Mouse (Mus musculus): ENCODE data around the gene Vsig4.

- no peak for TF ChIP-seq POLR2A (IDR thresholded peaks at IDR 0.05; ENCODE audit: insufficient read length, low read depth)
- TF ChIP-seq POLR2AphosphoS2 (IDR thresholded peaks at IDR 0.05; ENCODE audit: insufficient read length, low read depth), result no peak
- no peak for TF ChIP-seq MAX (IDR thresholded peaks at IDR 0.05; ENCODE audit: low read depth)
- TF ChIP-seq MYOD1 (IDR thresholded peaks at IDR 0.05; ENCODE audit: control insufficient read depth in 1 of 3, insufficient read length in 2 of 3, low read depth in 2 of 3), result no peak
- TF ChIP-seq TCF12 (IDR thresholded peaks at IDR 0.05; ENCODE audit: insufficient read depth, poor library complexity, severe bottlenecking), result no peak
- no peak for TF ChIP-seq E2F4 (IDR thresholded peaks at IDR 0.05; ENCODE audit: insufficient read depth)
- TF ChIP-seq USF1 (IDR thresholded peaks at IDR 0.05; ENCODE audit: low read depth), result no peak
- TF ChIP-seq CEBPB (IDR thresholded peaks at IDR 0.05; ENCODE audit: insufficient read depth, poor library complexity, severe bottlenecking), result no peak
- TF ChIP-seq SRF (IDR thresholded peaks at IDR 0.05; ENCODE audit: control insufficient read depth, insufficient read length, low read depth), result no peak
Observed at GRCm38 (mm10) chrX:96227030-96227429, 66.2 kb downstream of the Vsig4 start.
